Mouse (Mus musculus) CH12.LX (cell line): ENCODE data around the gene Rtn4rl1. TPM values are rescaled to one million over a fixed set of nuclear protein-coding genes. Genes with fewer than 3 reads are reported as not detected.

Source experiments
- DNase-seq: peaks from one replicate; pipeline ENCODE4 v3.0.0-alpha.2; 2013; ENCODE audit errors: extremely low read depth
- H3K27ac ChIP-seq: 2 replicates; pipeline ENCODE4 v1.5.1; 2012; ENCODE audit warnings: low read depth, mild to moderate bottlenecking, control low read depth, moderate library complexity; ENCODE audit not compliant: insufficient read depth
- H3K27me3 ChIP-seq: replicated peaks from 2 replicates; pipeline ENCODE3; 2012; ENCODE audit warnings: inconsistent platforms
- H3K36me3 ChIP-seq, 2 experiments: replicated peaks in 1 of 2; 2 replicates each; pipeline versions ENCODE3 to v1.6.1; 2012; ENCODE audit warnings: inconsistent platforms in 1 of 2, low read length in 1 of 2, mild to moderate bottlenecking in 1 of 2, mixed read lengths in 1 of 2, moderate library complexity in 1 of 2; ENCODE audit not compliant: control insufficient read depth in 1 of 2, insufficient read depth in 1 of 2
- H3K4me1 ChIP-seq, 2 experiments: 2 replicates each; pipeline ENCODE4 v1.6.1; 2012; ENCODE audit warnings: inconsistent platforms in 1 of 2, moderate library complexity in 1 of 2; ENCODE audit not compliant: insufficient read depth in 2 of 2, control insufficient read depth in 1 of 2
- H3K4me2 ChIP-seq: 2 replicates; pipeline ENCODE4 v1.6.1; 2012; ENCODE audit warnings: low read depth, mild to moderate bottlenecking, control low read depth; ENCODE audit not compliant: poor library complexity, insufficient read depth, severe bottlenecking
- H3K4me3 ChIP-seq, 3 experiments: fragments of 150-350 bp in 1 of 3; sonication (generic) in 1 of 3; replicated peaks in 1 of 3; 2 replicates each; pipeline versions ENCODE3 to v1.5.1; 2011 to 2012; ENCODE audit warnings: low read depth in 2 of 3, low read length in 2 of 3, mild to moderate bottlenecking in 2 of 3, moderate library complexity in 2 of 3, control low read depth in 1 of 3, improper control_type of control experiment in 1 of 3, inconsistent platforms in 1 of 3, mixed read lengths in 1 of 3; ENCODE audit not compliant: poor library complexity in 1 of 3
- H3K79me2 ChIP-seq: replicated peaks from 2 replicates; pipeline ENCODE4 v1.6.1; 2012; ENCODE audit warnings: mild to moderate bottlenecking, moderate library complexity; ENCODE audit not compliant: control insufficient read depth, poor library complexity, insufficient read depth, severe bottlenecking; ENCODE audit errors: extremely low read depth
- H3K9ac ChIP-seq: 2 replicates; pipeline ENCODE4 v1.6.1; 2012; ENCODE audit warnings: low read depth, mild to moderate bottlenecking, control low read depth, moderate library complexity; ENCODE audit not compliant: insufficient read depth
- H3K9me3 ChIP-seq: replicated peaks from 2 replicates; pipeline ENCODE3; 2012; ENCODE audit warnings: low read length, inconsistent platforms, mixed read lengths
- BHLHE40 ChIP-seq: IDR thresholded peaks from 2 replicates; pipeline ENCODE4 v1.6.1; 2011; ENCODE audit warnings: mild to moderate bottlenecking, low read depth, low read length, improper control_type of control experiment
- CHD2 ChIP-seq: IDR thresholded peaks from 2 replicates; pipeline ENCODE4 v1.6.1; 2011; ENCODE audit warnings: low read length, improper control_type of control experiment
- CTCF ChIP-seq, 2 experiments: IDR thresholded peaks in 1 of 2; conservative IDR thresholded peaks in 1 of 2; 2 replicates each; pipeline ENCODE4 v1.5.1; 2011 to 2012; ENCODE audit warnings: low read depth in 2 of 2, low read length in 2 of 2, improper control_type of control experiment in 1 of 2, inconsistent platforms in 1 of 2, mild to moderate bottlenecking in 1 of 2, moderate library complexity in 1 of 2
- E2F4 ChIP-seq: IDR thresholded peaks from 2 replicates; pipeline ENCODE4 v1.6.1; 2011; ENCODE audit warnings: low read depth, low read length, improper control_type of control experiment; ENCODE audit not compliant: insufficient replicate concordance
- EP300 ChIP-seq: IDR thresholded peaks from 2 replicates; pipeline ENCODE4 v1.6.1; 2011; ENCODE audit warnings: low read length, improper control_type of control experiment
- ETS1 ChIP-seq: conservative IDR thresholded peaks from 2 replicates; pipeline ENCODE4 v1.6.1; 2012; ENCODE audit warnings: low read depth, mild to moderate bottlenecking, inconsistent platforms, low read length, improper control_type of control experiment, moderate library complexity
- IRF4 ChIP-seq: IDR thresholded peaks from 2 replicates; pipeline ENCODE4 v1.6.1; 2014; ENCODE audit warnings: low read depth, mild to moderate bottlenecking, inconsistent platforms, low read length, improper control_type of control experiment
- JUN ChIP-seq: IDR thresholded peaks from 2 replicates; pipeline ENCODE4 v1.6.1; 2011; ENCODE audit warnings: low read depth, mild to moderate bottlenecking, low read length, improper control_type of control experiment, moderate library complexity; ENCODE audit not compliant: insufficient read depth
- JUND ChIP-seq: conservative IDR thresholded peaks from 2 replicates; pipeline ENCODE4 v1.6.1; 2011; ENCODE audit warnings: low read depth, low read length, improper control_type of control experiment
- MAFK ChIP-seq: IDR thresholded peaks from 2 replicates; pipeline ENCODE4 v1.6.1; 2011; ENCODE audit warnings: low read length, improper control_type of control experiment; ENCODE audit not compliant: insufficient replicate concordance
- MAZ ChIP-seq: IDR thresholded peaks from 2 replicates; pipeline ENCODE4 v1.6.1; 2012; ENCODE audit warnings: low read depth, mild to moderate bottlenecking, inconsistent platforms, low read length, improper control_type of control experiment, moderate library complexity
- MEF2A ChIP-seq: IDR thresholded peaks from 2 replicates; pipeline ENCODE4 v1.6.1; 2014; ENCODE audit warnings: low read depth, mild to moderate bottlenecking, inconsistent platforms, low read length, improper control_type of control experiment, borderline replicate concordance
- MXI1 ChIP-seq: IDR thresholded peaks from 2 replicates; pipeline ENCODE4 v1.6.1; 2011; ENCODE audit warnings: mild to moderate bottlenecking, low read depth, low read length, improper control_type of control experiment
- NELFE ChIP-seq: IDR thresholded peaks from 2 replicates; pipeline ENCODE4 v1.6.1; 2011; ENCODE audit warnings: low read depth, low read length, improper control_type of control experiment
- POLR2A ChIP-seq: IDR thresholded peaks from 2 replicates; pipeline ENCODE4 v1.6.1; 2011; ENCODE audit warnings: low read depth, mild to moderate bottlenecking, improper control_type of control experiment, low read length
- POLR2AphosphoS2 ChIP-seq: IDR thresholded peaks from 2 replicates; pipeline ENCODE4 v1.6.1; 2011; ENCODE audit warnings: low read depth, low read length, improper control_type of control experiment
- RAD21 ChIP-seq: IDR thresholded peaks from 2 replicates; pipeline ENCODE4 v1.6.1; 2011; ENCODE audit warnings: low read depth, mild to moderate bottlenecking, low read length, improper control_type of control experiment, moderate library complexity
- SIN3A ChIP-seq: IDR thresholded peaks from 2 replicates; pipeline ENCODE4 v1.6.1; 2012; ENCODE audit warnings: low read length, improper control_type of control experiment, inconsistent platforms
- SMC3 ChIP-seq: IDR thresholded peaks from 2 replicates; pipeline ENCODE4 v1.6.1; 2011; ENCODE audit warnings: low read depth, low read length, improper control_type of control experiment
- TBP ChIP-seq: conservative IDR thresholded peaks from 2 replicates; pipeline ENCODE4 v1.6.1; 2011; ENCODE audit warnings: low read depth, low read length, improper control_type of control experiment
- ZC3H11A ChIP-seq: IDR thresholded peaks from 2 replicates; pipeline ENCODE4 v1.6.1; 2012; ENCODE audit warnings: low read depth, mild to moderate bottlenecking, inconsistent platforms, low read length, improper control_type of control experiment
- ZNF384 ChIP-seq: IDR thresholded peaks from 2 replicates; pipeline ENCODE4 v1.6.1; 2012; ENCODE audit warnings: low read depth, low read length, improper control_type of control experiment, inconsistent platforms
- dilution Hi-C: fragments of 300-500 bp; cut with MboI; formaldehyde crosslinking; loops from 2 replicates; pipeline ENCODE4 v1.14.3; 2020; ENCODE audit warnings: low sequenced_read_pairs; ENCODE audit not compliant: extremely low pct_unique_long_range_greater_than_20kb, extremely low pct_ligation_motif_present
- in situ Hi-C: fragments of 300-500 bp; cut with MboI; formaldehyde crosslinking; loops from 3 replicates; pipeline ENCODE4 v1.14.3; 2019; ENCODE audit warnings: low sequenced_read_pairs, low pct_ligation_motif_present, low pct_unique_long_range_greater_than_20kb, mixed read lengths
- polyA plus RNA-seq: library from polyadenylated mRNA; unstranded; fragments of >175 nt; gene quantifications from 2 replicates; pipeline ENCODE4 v1.2.1, GENCODE M21; 2012; ENCODE audit warnings: low read depth; ENCODE audit not compliant: insufficient read length
- total RNA-seq, 2 experiments: library from RNA; depleted of rRNA; stranded (reverse); fragments of 300-350 nt in 1 of 2; fragments of >200 nt in 1 of 2; gene quantifications; 2 replicates each; pipeline ENCODE4 v1.2.3; 2012 to 2014

The Rtn4rl1 gene
- total and polyA plus RNA-seq, 3 experiments, result 0.04 to 0.09 TPM; not detected in 1

DNA sequence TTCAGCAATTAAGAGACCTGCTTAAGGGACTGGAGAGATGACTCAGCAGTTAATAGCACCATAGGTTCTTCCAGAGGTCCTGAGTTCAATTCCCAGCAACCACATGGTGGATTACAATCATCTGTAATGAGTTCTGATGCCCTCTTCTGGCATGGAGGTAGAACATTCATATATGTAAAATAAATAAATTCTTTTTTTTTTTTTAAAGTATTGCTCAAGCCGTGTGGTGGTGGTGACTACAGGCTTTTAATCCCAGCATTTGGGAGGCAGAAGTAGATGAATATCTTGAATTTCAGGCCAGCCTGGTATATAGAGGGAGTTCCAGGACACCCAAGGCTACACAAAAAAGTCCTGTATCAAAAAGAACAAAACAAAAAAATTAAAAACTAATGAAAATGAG is 43.2 kb upstream of the Rtn4rl1 start:
- dilution Hi-C loops (no loop called here), in situ Hi-C loops (loop anchor here (25.0 kb wide), 1 partner anchor 513 kb away; the partner anchor contains the start of gene Cluh)
- no peaks in the 10 kb centered on the region for H3K9me3 ChIP-seq
- H3K79me2 ChIP-seq, result no peaks in the 10 kb centered on the region
- no peaks in the 10 kb centered on the region for H3K27me3 ChIP-seq
- DNase-seq, result no peak
- no peak overlapping the region for H3K4me2 ChIP-seq
- peak; percentile 6; the same call in 1 of the 2 replicates for TF ChIP-seq SMC3
- no peak for TF ChIP-seq MAZ
- no peak for TF ChIP-seq POLR2A
- no peak for TF ChIP-seq TBP
- TF ChIP-seq CHD2, result no peak
- no peak; the same call in 1 of the 2 replicates for TF ChIP-seq RAD21
- TF ChIP-seq MAFK, result 0 out of 2 replicates have a peak, but pooled peaks have one; percentile 40
- TF ChIP-seq MXI1, result no peak
- TF ChIP-seq ZNF384, result peak; percentile 46; the same call in 1 of the 2 replicates
- no peak for TF ChIP-seq E2F4
- no peak for TF ChIP-seq JUND
- TF ChIP-seq POLR2AphosphoS2, result no peak
- no peak for TF ChIP-seq ETS1
- no peak for TF ChIP-seq JUN
- TF ChIP-seq BHLHE40, result no peak
- no peak for TF ChIP-seq MEF2A
- no peak for TF ChIP-seq IRF4
- TF ChIP-seq EP300, result no peak
- no peak for TF ChIP-seq ZC3H11A
- TF ChIP-seq CTCF (conservative IDR thresholded peaks at IDR 0.05 in 1 of 2, IDR thresholded peaks at IDR 0.05 in 1 of 2; ENCODE audit: low read depth in 2 of 2, low read length in 2 of 2), result peak in 1 of 2 experiments; percentile 15; a peak in 2 of 4 replicates
- no peak for TF ChIP-seq SIN3A
- TF ChIP-seq NELFE, result no peak
- H3K36me3 ChIP-seq, result peaks cover 8 to 50% of the 10 kb centered on the region in 2 experiments
- no peak overlapping the region for H3K9ac ChIP-seq
- H3K4me3 ChIP-seq, result no peak overlapping the region
- H3K27ac ChIP-seq, result no peak overlapping the region
- peaks cover 20 to 58% of the 10 kb centered on the region in 2 experiments for H3K4me1 ChIP-seq
